Mouse (Mus musculus) T-helper 2 cell (primary cell): ENCODE measurements at regions not wholly inside any gene's neighbourhood (a gene's known extent, or its start where the extent isn't known, plus 50 kb on each side); places are given as distances from the start of the nearest gene placed in this dataset.

ENCODE experiments used
- in situ Hi-C: fragments of 300-600 bp; cut with MboI, MseI; formaldehyde crosslinking; loops from one replicate; pipeline ENCODE4 v1.15.1; 2025; ENCODE audit warnings: high pct_unique_total_duplicates

DNA sequence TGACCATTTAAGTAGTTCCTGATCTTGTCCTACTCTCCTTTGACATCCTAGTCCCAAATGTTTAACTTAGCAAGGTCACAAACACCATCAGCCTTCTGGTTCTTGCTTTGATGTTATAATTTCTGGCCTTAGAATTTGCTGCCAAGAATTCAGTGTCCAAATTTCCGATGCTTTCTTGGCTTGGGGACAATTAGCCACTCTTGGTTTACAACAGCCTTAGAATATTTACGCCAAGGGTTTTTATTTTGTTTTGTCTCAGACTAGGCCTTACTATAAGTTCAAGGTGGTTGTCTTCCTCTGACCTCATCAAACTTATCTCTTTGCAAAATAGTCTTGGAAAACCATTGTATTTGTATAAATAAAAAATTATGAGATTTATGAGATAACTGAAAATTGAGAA, 322.4 kb downstream of the Tfec start:
- in situ Hi-C loops, result no loop called here

DNA sequence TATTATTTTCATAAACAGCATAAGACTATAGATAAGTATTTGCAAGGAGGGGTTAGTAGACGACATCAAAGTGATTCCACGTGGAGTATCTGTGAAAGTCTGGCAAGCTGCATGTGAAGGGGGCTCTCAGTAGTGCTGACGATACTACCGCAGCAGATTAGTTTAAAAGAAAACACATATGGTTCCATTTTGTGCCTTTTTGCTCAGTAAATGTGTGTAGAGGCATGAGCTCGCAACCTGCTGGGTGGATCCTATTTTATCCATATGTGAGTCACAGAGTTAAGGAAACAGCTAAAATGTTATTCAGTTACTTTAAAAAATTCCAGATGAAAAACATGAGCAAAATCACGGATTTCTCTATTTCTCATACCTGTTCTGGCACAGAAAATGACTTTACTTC, 325.4 kb downstream of the Tfec start:
- in situ Hi-C loops, result no loop called here

DNA sequence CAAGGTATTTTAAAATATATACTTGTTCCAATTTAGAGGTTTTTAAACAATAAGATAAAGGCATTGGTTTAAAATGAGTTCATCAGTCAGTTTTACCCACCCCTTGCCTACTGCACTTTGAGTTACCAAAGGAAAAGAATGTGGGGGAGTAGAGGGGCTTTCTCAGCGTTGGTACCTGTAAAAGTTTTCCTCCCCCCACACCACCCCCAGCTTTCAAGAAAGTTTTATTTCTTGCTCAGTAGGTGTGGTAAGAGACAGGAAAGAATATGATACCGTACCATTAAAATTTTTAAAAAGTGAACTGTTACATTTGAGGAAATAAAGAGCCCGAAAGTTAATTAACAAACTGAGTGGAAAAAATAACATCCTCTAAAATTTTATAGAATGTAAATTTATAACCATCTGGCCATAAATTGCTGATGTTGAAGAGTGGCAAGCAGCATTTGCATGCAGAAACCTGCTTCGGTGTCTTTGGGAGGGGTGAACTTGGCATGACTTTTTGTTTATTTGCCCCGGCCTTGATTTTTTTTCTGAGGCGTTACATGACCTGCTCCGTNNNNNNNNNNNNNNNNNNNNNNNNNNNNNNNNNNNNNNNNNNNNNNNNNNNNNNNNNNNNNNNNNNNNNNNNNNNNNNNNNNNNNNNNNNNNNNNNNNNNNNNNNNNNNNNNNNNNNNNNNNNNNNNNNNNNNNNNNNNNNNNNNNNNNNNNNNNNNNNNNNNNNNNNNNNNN, 346.1 kb downstream of the Tfec start:
- in situ Hi-C loops, result no loop called here

DNA sequence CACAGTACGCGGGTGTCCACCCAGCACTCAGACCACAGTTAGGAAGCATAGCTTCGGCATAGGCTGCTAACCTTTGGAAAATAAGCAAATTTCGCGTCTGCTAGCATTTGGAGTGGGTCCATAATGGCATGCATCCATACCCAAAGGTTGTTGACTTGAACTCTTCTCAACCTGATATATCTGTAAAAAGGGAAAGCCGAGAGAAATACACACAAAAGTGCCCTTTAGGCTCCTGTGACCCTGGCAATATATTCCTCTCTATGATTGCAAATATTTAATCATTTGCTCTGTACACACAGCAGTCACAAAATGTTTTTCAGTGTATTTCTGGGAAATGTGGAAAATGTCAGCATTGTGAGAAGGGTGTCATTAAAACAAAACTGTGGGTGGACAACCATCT, 347.1 kb downstream of the Tfec start:
- in situ Hi-C loops, result no loop called here

DNA sequence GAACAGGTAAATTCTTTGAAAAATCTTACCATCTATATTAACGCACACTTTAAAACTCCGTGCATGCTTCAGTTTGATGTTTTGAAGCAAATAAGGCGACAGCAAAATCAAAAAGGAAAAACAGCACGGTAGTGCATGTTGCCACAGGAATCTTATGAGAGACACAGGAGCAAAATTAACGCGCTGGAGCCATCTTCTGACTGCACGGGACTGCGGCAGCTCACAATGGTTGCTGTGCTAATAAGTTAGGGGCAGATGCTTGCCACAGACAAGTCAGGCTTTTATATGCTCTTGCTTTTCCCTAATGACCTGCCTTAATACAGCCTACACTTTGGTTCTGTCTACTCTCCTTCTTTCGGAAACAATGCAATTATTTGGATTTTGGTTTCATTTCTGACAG, 347.8 kb downstream of the Tfec start:
- in situ Hi-C loops, result no loop called here

DNA sequence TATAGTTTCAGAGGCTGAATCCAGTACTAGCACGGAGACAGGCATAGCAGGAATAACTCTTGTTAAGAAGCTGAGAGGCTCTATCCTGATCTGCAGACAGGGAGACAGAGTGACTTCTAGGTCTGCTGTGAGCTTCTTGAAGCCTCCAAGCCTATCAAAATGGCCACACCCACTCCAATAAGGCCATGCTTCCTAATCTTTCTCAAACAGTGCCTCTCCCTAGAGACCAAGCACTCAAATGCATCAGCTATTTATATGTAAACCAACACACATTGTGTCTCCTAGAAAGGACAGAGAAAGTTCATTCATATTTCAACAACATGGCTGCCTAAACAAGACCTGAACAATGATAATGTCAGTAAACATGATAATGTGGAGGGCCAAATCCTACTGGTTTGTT, 384.2 kb downstream of the Tfec start:
- in situ Hi-C loops, result no loop called here

DNA sequence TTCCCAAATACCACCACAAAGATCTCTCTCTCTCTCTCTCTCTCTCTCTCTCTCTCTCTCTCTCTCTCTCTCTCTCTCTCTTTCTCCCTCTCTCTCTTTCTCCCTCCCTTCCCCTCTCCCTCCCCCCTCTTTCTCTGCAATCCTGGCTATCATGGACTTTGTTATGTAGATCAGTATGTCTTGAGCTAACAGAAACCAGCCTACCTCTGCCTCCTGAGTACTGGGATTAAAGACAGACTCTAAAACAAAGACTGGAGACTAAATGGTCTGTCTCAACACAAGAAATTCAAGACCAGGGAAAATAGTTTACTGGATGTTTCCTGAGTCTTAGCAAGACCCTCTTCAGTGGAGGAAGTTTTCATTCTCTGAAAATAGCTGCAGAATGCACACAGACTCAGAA, 384.7 kb downstream of the Tfec start:
- in situ Hi-C loops, result no loop called here

DNA sequence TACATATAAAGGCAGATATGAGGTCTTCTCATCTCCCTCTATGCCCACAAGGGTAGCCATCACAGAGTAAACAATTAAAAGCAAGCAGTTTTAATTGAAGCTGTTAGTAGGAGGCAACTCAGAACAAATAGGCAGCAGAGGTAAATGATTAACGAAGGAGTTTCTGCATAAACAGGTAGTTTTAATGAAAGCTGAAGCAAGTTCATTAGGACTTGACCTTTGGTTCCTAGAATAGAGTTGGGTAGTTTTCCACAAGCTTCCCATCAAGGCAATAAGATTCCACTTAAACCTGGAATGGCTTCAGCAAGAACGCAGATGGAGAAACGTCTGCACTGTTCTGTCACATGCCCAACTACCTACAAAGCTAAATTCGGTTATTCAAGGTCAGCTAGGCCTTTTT, 394.4 kb downstream of the Tfec start:
- in situ Hi-C loops, result no loop called here

DNA sequence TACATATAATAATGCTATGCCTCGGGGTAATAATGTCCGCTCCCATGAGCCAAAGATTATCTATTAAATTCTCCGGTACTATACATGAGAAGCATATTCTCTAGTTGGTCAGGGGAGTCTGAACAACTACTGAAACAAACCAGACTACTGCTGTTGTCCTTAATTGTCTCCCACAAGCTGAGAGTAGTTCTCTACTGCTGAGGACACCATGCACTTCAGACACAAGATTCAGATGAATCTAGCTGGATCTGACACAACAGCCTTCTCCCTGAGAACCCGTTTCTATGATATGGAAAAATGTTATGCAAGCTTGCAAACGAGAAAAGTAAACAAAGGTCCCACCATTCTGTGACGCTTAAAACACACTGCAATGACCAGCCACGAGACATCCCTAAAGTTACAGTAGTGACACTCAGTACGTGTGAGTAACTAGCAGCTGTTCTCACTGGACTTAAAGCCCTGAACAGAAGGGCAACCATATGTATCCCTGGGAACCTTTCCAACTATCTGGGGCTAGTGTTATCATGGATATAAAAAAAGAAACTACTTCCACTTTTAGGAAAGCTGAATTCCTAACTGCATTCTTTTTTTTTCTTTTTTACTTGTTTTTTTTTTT, 411.1 kb downstream of the Tfec start:
- in situ Hi-C loops, result no loop called here

DNA sequence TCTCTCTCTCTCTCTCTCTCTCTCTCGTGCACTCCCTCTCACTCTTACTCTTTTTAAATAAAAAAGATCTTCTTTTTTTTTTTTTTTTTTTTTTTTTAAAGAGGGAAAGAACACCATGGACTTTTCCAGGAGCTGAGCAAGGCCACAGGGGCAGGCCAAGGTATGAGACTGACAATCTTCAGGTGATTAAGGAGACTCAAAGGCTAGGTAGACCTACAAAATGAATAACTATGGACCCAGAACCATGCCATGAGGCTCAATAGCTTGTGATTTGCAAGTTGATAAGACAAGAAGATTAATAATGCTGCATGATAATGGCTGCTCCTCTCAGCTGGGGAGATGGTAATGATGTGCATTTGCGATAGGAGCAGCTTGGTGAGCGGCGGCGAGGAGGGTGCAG, 414.9 kb downstream of the Tfec start:
- in situ Hi-C loops, result no loop called here

DNA sequence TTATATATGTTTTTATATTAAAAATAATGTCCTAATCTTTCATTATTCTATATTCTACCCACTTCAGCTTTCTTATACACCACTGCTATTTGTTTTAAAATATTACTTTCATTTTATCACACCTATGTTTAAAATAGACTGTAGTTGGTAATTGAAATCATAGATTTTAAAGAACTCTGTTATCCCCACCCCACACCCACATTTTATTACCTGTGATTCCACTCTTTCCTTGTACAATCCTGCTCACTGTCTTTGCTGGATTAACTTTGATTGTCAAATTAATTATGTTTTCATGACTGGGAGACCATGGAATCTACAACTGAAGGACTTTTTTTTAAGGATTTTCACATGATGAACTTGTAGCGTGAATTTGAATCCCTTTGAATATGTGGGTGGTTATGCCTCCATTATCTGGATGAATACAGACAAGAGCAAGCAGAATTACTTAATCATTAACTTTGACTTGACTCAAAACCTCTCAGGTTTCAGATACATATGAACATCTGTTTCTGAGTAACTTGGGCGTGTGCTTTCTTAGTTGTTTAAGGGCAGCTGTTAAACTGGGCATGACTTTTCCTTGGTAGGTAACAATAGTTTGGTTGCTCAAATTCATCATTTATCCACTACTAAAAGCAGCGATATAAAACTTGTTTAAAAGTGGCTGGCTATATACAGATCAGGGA, 429.4 kb downstream of the Tfec start:
- in situ Hi-C loops, result no loop called here

DNA sequence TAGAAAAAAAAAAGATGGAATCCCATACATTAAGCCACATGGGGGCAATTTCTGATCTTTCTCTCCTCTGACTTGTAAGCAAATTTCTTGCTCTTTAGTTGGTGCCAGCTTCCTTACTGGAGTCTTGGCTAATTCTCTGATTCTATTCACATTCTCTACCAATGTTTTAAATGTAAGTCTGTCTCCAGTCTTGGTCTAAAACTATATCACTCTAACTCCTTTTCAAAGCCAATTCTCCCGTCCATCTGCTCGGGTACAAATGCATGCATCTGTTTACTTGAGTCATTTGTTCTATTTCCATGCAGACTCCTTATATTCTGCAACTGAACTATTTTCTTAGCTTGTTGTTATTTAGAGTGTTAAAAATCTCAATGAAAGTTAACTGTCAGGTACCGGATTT, 440.0 kb downstream of the Tfec start:
- in situ Hi-C loops, result no loop called here
